Mouse (Mus musculus) T-helper 17 cell (primary cell): ENCODE data around the gene Actl6b.
"Not testable (repeated sequence)": the region's sequence is repeated elsewhere in the genome, so short reads cannot be mapped to it uniquely, and the experiment has no call there.

Experiments used
- in situ Hi-C, 2 experiments: fragments of 300-600 bp; cut with MboI, MseI; formaldehyde crosslinking; loops; 1 replicate in 1 of 2; 2 replicates in 1 of 2; pipeline ENCODE4 v1.15.1; 2025; ENCODE audit warnings: high pct_unique_total_duplicates in 2 of 2

Gene Actl6b

GRCm38 (mm10) chr5:137600281-137600618 is 46.9 kb downstream of the Actl6b start:
- in situ Hi-C loops = loop anchor here in 1 of 2 experiments (10.0 kb wide), 1 partner anchor 565 kb away; the partner anchor contains the start of gene Cops6

GRCm38 (mm10) chr5:137600619-137601364 is 47.5 kb downstream of the Actl6b start, which contains the start of gene Mospd3:
Gene Mospd3, minus strand, starts transcription at chr5:137601058.
- in situ Hi-C loops = loop anchor here in 1 of 2 experiments (10.0 kb wide), 1 partner anchor 564 kb away; the partner anchor contains the start of gene Cops6

- in situ Hi-C loops = loop anchor here in 1 of 2 experiments (10.0 kb wide), 1 partner anchor 563 kb away; the partner anchor contains the start of gene Cops6
Observed at GRCm38 (mm10) chr5:137601365-137601729, 48.0 kb downstream of the Actl6b start.

- in situ Hi-C loops = loop anchor here in 1 of 2 experiments (10.0 kb wide), 1 partner anchor 557 kb away; the partner anchor contains the start of gene Cops6
Observed at GRCm38 (mm10) chr5:137607860-137608653, 54.7 kb downstream of the Actl6b start.

GRCm38 (mm10) chr5:137608654-137609190 is 55.4 kb downstream of the Actl6b start:
- in situ Hi-C loops = loop anchor here in 1 of 2 experiments (10.0 kb wide), 1 partner anchor 556 kb away; the partner anchor contains the start of gene Cops6

GRCm38 (mm10) chr5:137609292-137609691 is 56.0 kb downstream of the Actl6b start:
- in situ Hi-C loops = loop anchor here in 1 of 2 experiments (10.0 kb wide), 1 partner anchor 556 kb away; the partner anchor contains the start of gene Cops6

GRCm38 (mm10) chr5:137610056-137610455 is 56.7 kb downstream of the Actl6b start:
- in situ Hi-C loops = no loop called here

GRCm38 (mm10) chr5:137610548-137611244 is 57.4 kb downstream of the Actl6b start:
- in situ Hi-C loops = no loop called here

- in situ Hi-C loops = no loop called here
Observed at GRCm38 (mm10) chr5:137611245-137611602, 57.9 kb downstream of the Actl6b start.

- in situ Hi-C loops = no loop called here
Observed at GRCm38 (mm10) chr5:137613076-137613475, 59.8 kb downstream of the Actl6b start.

GRCm38 (mm10) chr5:137613550-137613949 is 60.2 kb downstream of the Actl6b start, which contains the start of gene Pcolce:
Gene Pcolce, minus strand, starts transcription at chr5:137613784.
- in situ Hi-C loops = no loop called here

GRCm38 (mm10) chr5:137614921-137615320 is 61.6 kb downstream of the Actl6b start:
- in situ Hi-C loops = not testable (repeated sequence)

GRCm38 (mm10) chr5:137615347-137615746 is 62.0 kb downstream of the Actl6b start:
- in situ Hi-C loops = no loop called here
